Mouse (Mus musculus): ENCODE measurements around the gene Cdk6.
"Not testable (repeated sequence)": the region's sequence is repeated elsewhere in the genome, so short reads cannot be mapped to it uniquely, and the experiment has no call there.

Cdk6 gene

DNA sequence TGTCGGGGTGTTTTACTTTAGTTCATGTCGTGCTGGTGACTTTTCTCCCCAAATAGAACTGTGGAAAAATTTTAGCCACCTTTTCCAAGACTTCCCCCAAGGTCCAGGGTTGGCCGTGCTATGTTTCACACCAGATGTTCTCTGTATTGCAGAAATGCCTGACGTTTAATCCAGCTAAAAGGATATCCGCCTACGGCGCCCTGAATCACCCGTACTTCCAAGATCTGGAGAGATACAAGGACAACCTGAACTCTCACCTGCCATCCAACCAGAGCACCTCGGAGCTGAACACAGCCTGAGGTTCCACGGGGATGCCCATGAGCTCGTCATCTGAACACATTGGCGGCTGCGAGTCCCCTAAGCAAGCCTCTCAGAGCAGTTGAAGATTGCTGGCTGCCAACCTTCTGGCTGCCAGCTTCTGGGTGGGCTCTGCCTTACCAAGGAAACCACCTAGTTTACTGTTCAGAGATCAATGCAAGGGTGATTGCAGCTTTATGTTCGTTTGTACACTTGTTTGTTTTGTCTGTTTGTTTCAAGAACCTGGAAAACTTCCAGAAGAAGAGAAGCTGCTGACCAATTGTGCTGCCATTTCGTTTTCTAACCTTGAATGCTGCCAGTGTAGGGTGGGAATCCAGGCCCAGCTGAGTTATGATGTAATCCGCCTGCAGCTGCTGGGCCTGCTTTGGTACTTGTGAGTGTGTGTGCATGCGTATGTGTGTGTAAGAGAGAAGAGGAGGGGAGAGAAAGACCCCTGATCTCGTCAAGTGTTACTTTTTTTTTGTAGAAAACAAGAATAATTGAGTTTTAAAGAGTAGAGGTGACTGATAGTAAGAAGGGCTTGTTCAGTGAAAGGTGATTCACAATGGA is 179.4 kb downstream of the Cdk6 start:
- DNase-seq = no peak

DNA sequence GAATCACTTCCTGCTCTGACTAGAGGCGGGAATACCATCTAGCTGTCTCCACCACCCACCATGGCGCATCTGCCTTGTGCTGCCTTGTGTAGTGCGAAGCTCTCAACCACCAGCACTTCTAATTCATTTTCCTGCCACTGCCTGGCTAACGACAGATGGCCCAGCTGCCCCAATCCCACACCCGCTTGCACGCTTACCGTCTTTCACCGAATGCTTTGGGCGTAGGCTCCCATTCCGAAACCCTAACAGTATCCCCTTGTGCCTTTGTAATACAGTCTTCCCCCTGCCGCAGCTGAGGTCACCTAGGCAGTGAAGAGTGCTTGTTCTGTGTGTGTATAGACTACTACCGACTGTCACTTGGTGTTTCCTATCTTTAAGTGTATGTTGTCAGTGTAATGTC is 180.5 kb downstream of the Cdk6 start:
- no peak for DNase-seq

DNA sequence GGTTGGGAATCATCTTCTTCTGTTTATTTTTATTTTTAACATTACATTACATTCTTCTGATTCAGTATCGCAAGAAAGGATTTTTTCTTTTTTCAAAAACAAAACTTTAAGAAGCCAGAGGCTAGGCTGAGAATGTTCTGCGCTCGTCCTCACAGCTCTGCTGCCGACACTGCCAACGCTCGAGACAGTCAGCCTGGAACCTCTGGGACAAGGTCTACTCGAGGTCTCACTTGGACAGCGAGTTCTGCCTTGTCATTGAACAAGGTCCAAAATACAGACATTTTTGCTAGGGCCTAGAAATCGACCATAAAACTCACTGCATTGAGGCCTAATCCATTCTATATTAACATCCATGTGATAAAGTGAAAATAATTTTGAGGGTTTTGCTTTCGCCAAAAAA is 181.5 kb downstream of the Cdk6 start:
- DNase-seq = no peak

DNA sequence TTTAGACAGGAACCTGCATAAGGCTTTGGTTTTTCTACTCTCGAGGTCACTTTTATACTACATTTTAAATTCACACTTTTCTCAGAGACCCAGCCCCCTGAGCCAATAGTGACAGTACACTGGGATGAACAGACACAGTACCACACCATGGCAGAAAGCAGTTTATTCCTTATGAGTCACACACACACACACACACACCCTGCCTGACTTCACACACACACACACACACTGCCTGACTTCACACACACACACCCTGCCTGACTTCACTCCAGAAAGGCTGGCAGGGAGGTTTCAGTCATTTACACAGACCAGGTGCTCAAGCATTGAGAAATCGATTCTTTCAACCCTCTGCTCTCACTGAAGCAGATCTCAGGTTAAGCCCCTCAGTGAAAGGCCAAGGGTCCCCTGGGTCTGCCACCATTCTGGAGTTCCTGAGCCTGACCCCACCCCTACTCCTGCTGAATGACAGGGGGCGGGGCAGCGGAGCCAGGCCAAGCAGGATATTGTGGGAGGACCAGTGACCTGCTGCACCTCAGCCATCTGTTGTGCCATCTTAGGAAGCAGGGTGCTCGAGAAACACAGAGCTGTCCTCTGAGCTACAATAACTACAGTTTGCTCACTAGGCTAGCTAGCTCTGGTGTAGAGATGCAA is 185.9 kb downstream of the Cdk6 start:
- no peak for DNase-seq

DNA sequence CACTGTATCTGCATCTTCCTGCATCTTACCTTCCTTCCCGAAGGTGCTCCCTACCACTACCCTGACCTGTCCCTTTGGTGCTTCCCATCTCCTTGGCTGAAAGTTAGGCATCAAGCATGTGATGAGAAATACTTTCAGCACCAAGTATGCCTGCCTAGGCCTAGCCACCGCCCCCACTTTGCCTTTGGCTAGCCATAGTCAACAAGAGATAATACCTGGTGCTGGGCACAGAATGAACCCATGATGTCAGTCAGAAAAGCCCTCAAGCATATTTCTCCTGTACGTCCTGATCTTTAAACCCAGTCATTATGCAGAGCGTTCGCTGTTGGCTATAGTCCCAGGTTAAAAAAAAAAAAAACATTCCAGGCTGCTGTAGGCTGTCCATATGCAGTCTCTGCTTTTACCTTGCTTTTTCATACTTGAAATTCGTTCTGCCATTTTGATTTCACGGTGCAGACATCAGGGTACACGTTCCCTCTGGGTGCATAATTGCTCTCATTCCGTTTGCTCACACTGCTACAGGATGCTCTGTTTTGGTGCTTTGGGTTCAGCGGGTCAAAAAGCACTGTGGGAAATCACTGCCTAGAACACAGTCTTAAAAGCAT is 188.4 kb downstream of the Cdk6 start:
- DNase-seq = no peak

DNA sequence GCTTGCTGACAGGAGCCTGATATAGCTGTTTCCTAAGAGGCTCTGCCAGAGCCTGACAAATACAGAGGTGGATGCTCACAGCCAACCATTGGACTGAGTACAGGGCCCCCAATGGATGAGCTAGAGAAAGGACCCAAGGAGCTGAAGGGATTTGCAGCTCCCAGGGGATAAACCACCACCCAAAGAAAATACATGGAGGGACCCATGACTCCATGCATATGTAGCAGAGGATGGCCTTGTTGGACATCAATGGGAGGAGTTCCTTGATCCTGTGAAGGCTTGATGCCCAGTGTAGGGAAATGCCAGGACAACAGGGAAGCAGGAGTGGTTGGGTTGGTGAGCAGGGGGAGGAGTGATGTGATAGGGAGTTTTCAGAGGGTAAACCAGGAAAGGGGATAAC is 190.8 kb downstream of the Cdk6 start:
- DNase-seq = not testable (repeated sequence)

DNA sequence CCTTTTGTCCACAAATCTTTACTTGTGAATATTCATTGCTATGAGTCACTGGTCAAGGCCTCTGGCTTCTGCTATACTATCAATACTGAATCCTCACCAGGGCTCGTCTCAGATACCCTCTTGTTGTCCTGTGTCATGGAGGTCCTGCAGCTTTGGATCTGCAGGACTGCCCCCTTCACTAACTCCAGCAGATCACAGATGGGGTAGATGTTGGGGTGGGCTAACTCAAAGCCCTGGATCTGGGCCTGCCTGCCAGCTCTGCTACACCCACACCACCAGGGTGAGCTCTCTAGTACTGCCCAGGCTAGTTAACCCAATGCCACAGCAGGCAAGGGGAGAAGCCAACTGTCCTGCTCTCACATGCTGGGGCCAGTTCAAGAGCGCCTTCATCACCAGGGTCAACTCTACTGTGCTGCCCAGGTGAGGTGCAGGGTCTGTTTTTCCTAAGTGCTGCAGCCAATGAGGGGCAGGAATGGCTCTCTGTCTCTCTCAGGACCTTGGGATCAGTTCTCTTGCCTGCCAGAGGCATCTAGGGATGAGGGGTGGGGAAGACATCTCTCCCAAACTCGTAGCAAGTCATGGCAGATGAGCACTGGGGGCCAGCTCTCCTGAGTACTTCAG is 195.4 kb downstream of the Cdk6 start:
- DNase-seq = no peak

DNA sequence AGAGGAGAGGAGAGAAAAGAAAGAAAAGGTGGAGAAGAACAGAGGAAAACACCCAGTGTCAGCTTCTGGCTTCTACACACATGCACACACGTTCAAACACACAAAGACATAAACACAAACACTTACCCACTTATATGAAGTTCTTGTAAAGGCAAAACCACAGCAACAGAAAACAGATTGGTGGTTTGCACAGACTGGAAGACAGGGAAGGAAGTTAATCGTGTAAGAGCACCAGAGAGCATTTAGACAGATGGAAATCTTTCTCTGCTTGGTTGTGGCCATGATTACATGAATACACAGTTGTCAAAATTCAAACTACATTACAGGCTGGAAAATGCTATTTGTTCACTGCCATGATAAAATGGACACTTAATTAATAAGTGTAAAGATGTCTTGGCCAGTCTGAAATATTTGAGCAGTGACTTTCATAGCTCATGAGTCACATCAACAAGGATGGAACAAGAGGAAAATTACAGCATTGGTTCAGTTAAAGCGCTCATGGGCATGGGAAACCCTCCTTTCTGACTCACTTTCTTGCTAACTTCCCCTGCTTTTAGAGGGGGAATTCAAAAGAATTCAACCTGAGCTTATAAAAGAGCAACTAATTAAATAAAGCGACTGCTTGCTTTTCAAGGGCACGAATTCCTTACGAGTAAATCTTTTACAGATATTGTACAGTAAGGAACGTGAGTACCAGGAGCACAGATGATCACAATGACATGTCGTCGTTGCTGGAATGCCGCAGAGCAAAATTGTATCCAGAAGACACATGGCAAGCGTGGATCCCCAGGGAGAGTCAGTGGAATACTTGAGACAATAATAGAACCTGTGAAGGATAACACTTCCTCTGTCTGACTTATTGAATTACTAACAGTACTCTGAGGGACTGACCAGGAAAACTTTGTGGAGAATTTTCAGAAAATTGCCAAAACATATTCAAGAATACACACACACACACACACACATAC is 197.5 kb downstream of the Cdk6 start:
- DNase-seq = no peak

DNA sequence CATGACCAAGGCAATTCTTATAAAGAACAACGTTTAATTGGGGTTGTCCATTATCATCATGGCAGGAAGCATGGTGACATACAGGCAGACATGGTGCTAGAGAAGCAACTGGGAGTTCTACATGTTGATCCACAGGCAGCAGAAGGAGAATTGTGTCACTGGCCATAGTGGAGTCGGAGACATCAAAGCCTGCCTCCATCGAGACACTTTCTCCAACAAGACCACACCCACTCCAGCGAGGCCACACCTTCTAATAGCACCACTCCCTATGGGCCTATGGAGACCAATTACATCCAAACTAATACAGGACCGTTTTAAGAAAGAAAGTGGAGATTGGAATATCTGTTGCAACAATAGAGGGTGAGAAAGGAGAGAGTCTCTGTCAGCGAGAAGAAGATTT is 200.6 kb downstream of the Cdk6 start:
- DNase-seq = no peak

DNA sequence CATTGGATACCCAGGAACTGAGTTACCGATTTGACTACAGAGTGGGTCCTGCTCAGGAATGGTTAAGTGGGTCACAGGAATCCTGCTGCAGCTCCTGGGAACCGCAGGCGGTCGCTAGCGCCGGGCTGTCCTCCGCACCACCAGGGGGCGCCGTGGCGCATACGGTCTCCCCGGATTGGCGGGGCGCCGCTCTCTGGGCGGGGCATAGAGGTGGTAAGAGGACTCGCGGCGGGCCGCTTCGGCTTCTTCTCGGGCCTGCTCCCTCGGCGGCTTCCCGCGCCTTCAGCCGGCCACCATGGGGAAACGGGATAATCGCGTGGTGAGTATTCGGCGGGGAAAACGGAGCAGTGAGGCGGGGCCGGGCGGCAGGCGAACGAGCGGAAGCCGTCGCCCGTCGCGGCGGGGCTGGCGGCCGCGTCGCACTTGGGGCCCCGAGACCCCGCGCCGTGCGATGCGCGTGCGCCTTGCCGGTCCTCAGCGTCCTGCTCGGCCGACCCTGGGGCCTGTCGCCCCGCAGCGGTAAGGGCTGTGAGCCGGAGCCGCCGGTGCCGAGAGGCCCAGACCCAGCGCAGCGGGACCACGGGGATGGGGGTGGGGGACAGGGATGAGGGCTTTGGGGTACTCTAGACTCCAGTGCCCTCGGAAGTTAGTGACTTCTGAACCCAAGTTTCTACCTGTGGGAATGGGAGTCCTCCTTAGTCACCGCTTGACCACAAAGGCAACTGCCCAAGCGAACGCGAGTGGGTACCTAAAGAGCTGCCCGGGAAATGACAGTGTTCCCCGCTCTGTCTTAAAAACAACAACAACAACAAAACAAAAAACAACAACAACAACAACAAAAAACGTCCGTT is 202.6 kb downstream of the Cdk6 start, which contains the start of gene Fam133b:
Gene Fam133b, plus strand, starts transcription at position 205 of the 851 bp plus-strand sequence.
- peak; percentile 97 for DNase-seq

DNA sequence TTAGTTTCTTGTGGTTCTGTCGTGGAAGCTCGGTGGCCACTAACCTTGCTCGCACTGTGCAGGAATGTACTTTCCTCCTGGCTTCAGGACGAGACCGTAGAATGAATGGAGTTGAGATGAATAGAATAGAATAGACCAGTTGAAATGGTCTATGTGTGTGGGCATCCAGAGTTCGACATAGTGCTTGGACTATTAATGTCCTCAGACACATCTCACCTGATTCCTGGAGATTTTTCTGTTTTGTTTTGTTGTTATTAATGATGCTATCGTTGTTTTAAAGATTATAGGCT is 203.1 kb downstream of the Cdk6 start:
- DNase-seq = no peak

DNA sequence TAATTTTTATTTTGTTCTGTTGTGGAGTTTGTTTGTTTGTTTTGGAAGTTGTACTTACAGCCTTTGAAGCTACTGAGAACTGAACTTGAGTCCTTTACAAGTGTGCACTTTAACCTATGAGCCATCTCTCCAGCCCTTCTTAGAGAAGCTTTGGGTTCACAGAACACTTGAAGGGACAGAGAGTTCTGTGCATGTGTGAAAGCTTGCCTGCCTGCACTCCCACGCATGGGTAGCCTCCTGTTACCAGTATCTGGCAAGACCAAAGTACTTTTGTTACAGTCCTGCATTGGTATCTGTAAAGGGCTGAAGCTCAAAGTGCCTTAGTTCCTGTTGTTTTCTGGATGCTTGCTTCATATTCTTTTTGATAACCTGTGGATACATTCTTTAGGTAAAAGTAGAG is 204.9 kb downstream of the Cdk6 start:
- DNase-seq = no peak

DNA sequence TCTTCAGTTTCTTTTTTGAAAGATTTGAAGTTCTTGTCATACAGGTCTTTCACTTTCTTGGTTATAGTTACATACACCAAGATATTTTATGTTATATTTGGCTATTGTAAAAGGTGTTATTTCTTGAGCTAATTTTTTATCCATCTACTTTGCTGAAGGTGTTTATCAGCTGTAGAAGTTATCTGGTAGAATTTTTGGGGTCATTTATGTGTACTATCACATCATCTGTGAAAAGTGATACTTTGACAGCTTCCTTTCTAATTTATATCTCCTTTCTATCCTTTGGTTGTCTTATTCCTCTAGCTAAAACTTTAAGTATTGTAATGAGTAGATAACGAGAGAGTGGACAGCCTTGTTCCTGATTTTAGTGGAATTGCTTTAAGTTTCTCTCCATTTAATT is 210.2 kb downstream of the Cdk6 start:
- DNase-seq = no peak

DNA sequence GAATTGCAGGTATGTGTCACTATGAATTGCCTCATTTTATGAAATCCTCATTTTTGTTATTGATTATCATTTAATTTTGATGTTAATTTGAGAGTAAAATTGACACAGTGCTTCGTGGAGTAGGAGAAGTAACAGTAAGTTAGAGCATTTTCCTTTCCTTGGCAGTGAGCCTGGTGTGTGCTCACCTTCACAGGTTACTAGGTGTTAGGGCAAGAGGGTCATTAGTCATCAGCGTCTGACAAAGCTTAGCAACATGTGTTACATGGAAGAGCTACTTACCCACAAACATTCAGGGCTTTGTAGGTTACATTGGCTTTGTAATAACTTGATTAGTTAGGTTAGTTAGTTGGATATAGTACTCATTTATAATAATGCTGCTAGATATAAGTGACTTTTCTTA is 212.9 kb downstream of the Cdk6 start:
- DNase-seq = no peak

DNA sequence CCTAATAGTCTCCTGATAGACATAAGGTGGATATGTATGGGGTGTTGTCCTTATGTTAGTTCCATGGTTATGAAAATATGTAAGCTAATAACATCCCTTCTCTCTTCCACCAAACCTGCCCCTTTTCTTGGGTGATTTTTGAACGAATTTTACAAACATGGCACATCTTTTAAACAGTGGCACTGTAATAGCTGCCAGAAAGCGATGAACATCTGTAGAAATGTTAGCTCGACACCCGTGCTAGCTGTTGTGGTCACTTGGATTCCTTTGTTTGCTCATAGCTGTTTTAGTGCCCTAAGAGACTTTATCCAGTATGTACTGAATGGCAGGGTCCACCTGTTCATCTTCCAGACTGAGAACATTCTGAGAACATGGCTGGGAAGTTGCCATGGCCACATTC is 230.0 kb downstream of the Cdk6 start, which contains the start of gene 1700109H08Rik:
Gene 1700109H08Rik, plus strand, starts transcription at position 301 of the 400 bp plus-strand sequence.
- no peak for DNase-seq

DNA sequence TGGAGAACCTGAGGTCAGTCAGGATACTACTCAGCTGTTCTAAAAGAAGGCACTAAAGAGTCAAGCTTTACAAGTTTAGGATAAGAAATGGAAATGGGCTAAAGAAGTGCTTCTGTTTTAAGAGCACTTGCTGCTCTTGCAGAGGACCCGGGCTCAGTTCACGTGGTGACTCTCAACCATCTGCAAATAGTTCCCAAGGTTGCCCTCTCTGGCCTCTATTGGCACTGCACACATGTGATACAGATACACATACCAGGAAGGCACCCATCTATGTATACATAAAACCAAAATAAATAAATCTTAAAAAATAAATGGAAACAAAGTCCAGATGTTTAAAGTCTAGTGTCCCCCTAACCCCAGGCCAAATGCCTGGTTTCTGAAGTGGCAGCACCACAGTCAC is 233.5 kb downstream of the Cdk6 start:
- DNase-seq = no peak

DNA sequence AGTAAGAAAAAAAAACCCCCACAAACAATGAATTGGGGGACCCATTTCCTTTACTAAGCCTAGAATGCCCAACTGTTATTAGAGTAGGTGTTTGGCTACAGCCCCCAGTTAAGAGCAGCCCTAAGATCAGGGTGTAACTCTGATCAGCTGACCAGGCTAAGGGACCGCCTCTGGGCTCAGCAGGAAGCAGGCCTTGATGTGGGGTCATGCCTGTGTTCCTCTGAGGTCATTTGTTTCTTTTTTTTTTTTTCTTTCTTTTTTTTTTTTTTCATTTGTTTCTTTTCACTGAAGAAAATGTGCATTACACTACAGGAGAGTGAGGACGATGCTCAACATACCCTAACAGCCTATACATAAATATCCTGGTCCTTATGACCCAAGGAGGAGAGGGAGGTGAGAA is 236.7 kb downstream of the Cdk6 start:
- DNase-seq = no peak

DNA sequence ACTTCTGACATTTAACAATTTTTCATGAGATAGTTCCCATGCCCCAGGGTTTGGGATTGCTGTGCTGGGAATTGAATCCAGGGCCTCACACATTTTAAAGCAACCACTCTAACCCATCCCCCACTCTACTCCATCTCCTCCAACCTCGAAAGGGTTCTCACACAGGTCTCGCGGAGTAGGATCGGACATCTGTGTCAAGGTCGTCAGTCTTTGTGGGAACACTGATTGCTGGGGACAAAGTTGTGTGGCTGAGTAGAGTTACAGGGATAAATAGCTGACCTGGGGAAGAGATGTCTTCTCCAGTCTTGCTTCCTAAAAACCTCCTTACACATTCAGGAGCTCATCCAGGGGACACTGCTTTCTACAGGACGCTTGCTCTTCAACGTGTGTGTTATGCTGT is 237.8 kb downstream of the Cdk6 start:
- no peak for DNase-seq

All from cerebellum, adult 8-10 months (tissue).